Mouse (Mus musculus) testis, adult 2 months (tissue): ENCODE results near the gene Twsg1. TPM values are rescaled to one million over a fixed set of nuclear protein-coding genes. Genes with fewer than 3 reads are reported as not detected.
A peak's percentile ranks its signal among the peaks of the same experiment; 100 is the strongest.

Source experiments
- H3K27ac ChIP-seq: fragments of 200-500 bp; 2 replicates; pipeline ENCODE4 v1.5.1; 2012; ENCODE audit warnings: low read depth, low read length; ENCODE audit not compliant: control insufficient read depth, insufficient read depth
- H3K27me3 ChIP-seq: fragments of 200-500 bp; 2 replicates; pipeline ENCODE4 v1.6.1; 2012; ENCODE audit warnings: mild to moderate bottlenecking, low read length, moderate library complexity; ENCODE audit not compliant: control insufficient read depth, insufficient read depth
- H3K36me3 ChIP-seq: fragments of 200-500 bp; 2 replicates; pipeline ENCODE4 v1.6.1; 2012; ENCODE audit warnings: mild to moderate bottlenecking, low read length; ENCODE audit not compliant: control insufficient read depth, insufficient read depth
- H3K4me1 ChIP-seq: fragments of 200-500 bp; 2 replicates; pipeline ENCODE4 v1.6.1; 2012; ENCODE audit warnings: low read length; ENCODE audit not compliant: control insufficient read depth, insufficient read depth
- H3K4me3 ChIP-seq: fragments of 200-500 bp; 2 replicates; pipeline ENCODE4 v1.5.1; 2012; ENCODE audit warnings: low read depth, mild to moderate bottlenecking, low read length, moderate library complexity, mixed read lengths; ENCODE audit not compliant: control insufficient read depth
- CTCF ChIP-seq: fragments of 200-500 bp; IDR thresholded peaks from 2 replicates; pipeline ENCODE4 v1.5.1; 2012; ENCODE audit warnings: low read depth, mild to moderate bottlenecking, inconsistent platforms, low read length, moderate library complexity; ENCODE audit not compliant: control insufficient read depth, insufficient read depth, insufficient replicate concordance
- POLR2A ChIP-seq: fragments of 200-500 bp; IDR thresholded peaks from 2 replicates; pipeline ENCODE4 v1.6.1; 2012; ENCODE audit warnings: low read depth, mild to moderate bottlenecking, inconsistent platforms, low read length, moderate library complexity; ENCODE audit not compliant: control insufficient read depth
- polyA plus RNA-seq: library from polyadenylated mRNA; depleted of rRNA; stranded (reverse); fragments of >200 nt; gene quantifications from 2 replicates; pipeline ENCODE4 v1.2.3, GENCODE M21; 2012

Twsg1 gene
- polyA plus RNA-seq, 1 experiment = 6.8 TPM

- no peaks in the 10 kb centered on the region for H3K27me3 ChIP-seq
- H3K36me3 ChIP-seq = no peaks in the 10 kb centered on the region
- peaks cover 12% of the 10 kb centered on the region for H3K4me1 ChIP-seq
- H3K4me3 ChIP-seq = peak within 1 kb of the TSS; percentile 93
- peak within 1 kb of the TSS; percentile 89 for H3K27ac ChIP-seq
- TF ChIP-seq CTCF (no peak), POLR2A (no peak)
These were observed 65.1 kb downstream of the Twsg1 start, which contains the start of gene Ralbp1 for GRCm38 (mm10) chr17:65885697-65886529. TSS of gene Ralbp1 (minus strand) at chr17:65885798.

- Histone ChIP-seq H3K36me3 (no peaks in the 10 kb centered on the region), H3K4me1 (peaks cover 12% of the 10 kb centered on the region), H3K27ac (peak overlapping the region; percentile 89), H3K4me3 (peak overlapping the region; percentile 93), H3K27me3 (no peaks in the 10 kb centered on the region)
- peak; percentile 13; the same call in 1 of the 2 replicates for TF ChIP-seq POLR2A
- no peak for TF ChIP-seq CTCF
These were observed 65.7 kb downstream of the Twsg1 start for GRCm38 (mm10) chr17:65885398-65885696.

- no peaks in the 10 kb centered on the region for H3K27me3 ChIP-seq
- H3K36me3 ChIP-seq = no peaks in the 10 kb centered on the region
- H3K4me1 ChIP-seq = peaks cover 12% of the 10 kb centered on the region
- peak overlapping the region; percentile 93 for H3K4me3 ChIP-seq
- TF ChIP-seq POLR2A (peak; percentile 77; the same call in 1 of the 2 replicates), CTCF (no peak)
- H3K27ac ChIP-seq = peak overlapping the region; percentile 89
These were observed 66.2 kb downstream of the Twsg1 start for GRCm38 (mm10) chr17:65884691-65885397.

- TF ChIP-seq POLR2A (no peak), CTCF (no peak)
- H3K4me1 ChIP-seq = peaks cover 12% of the 10 kb centered on the region
- no peaks in the 10 kb centered on the region for H3K36me3 ChIP-seq
- peak overlapping the region; percentile 93 for H3K4me3 ChIP-seq
- no peaks in the 10 kb centered on the region for H3K27me3 ChIP-seq
- peak overlapping the region; percentile 68 for H3K27ac ChIP-seq
These were observed 66.9 kb downstream of the Twsg1 start for GRCm38 (mm10) chr17:65884061-65884669.

- Histone ChIP-seq H3K4me3 (no peak overlapping the region), H3K27ac (no peak overlapping the region), H3K27me3 (no peaks in the 10 kb centered on the region), H3K4me1 (peaks cover under 1% of the 10 kb centered on the region; the same call in 1 of the 2 replicates), H3K36me3 (no peaks in the 10 kb centered on the region)
- TF ChIP-seq POLR2A (no peak), CTCF (no peak)
These were observed 74.0 kb downstream of the Twsg1 start for GRCm38 (mm10) chr17:65877026-65877425.

- Histone ChIP-seq H3K4me3 (no peak overlapping the region), H3K4me1 (peaks cover 2% of the 10 kb centered on the region; the same call in 1 of the 2 replicates), H3K27me3 (no peaks in the 10 kb centered on the region), H3K27ac (no peak overlapping the region), H3K36me3 (no peaks in the 10 kb centered on the region)
- TF ChIP-seq CTCF (no peak), POLR2A (no peak)
These were observed 77.2 kb downstream of the Twsg1 start for GRCm38 (mm10) chr17:65873834-65874233.

GRCm38 (mm10) chr17:65873156-65873555 lies 77.9 kb downstream of the Twsg1 start:
- no peaks in the 10 kb centered on the region for H3K36me3 ChIP-seq
- no peaks in the 10 kb centered on the region for H3K27me3 ChIP-seq
- TF ChIP-seq CTCF = no peak
- no peak for TF ChIP-seq POLR2A
- no peak overlapping the region for H3K27ac ChIP-seq
- no peak overlapping the region for H3K4me3 ChIP-seq
- peaks cover 2% of the 10 kb centered on the region; the same call in 1 of the 2 replicates for H3K4me1 ChIP-seq
